Mouse (Mus musculus): ENCODE data around the gene Ints2. TPM values are rescaled to one million over a fixed set of nuclear protein-coding genes. Genes with fewer than 3 reads are reported as not detected.
A peak's percentile ranks its signal among the peaks of the same experiment; 100 is the strongest.

Ints2 gene
- polyA plus RNA-seq, 1 experiment from 2014 or later, result 4.1 TPM

DNA sequence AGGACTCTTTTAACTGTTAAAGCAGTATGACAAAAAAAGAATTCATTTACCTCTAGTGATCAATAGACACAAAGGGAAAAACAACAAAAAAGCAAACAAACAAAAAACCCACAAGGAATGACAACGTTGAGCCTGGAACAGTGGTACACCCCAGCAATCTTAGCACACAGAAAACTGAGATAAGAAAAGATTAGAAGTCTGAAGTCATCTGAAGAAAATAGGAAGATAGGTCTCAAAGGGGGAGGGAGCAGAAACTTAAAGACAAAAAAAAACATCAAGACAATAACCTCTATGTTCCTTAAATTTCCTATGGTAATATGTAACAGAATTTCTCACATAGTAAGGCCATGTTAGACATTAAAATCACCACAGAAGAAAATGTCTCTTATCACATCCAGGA is 4.0 kb downstream of the Ints2 start:
- H3K4me2 ChIP-seq (replicated peaks; ENCODE audit: low read depth), result no peak overlapping the region
- 57% methylated on average over 1 of the region's 1 CpGs for WGBS
- no peak for ATAC-seq
- H3K36me3 ChIP-seq (ENCODE audit: control insufficient read depth, insufficient read depth), result peaks cover 19% of the 10 kb centered on the region; the same call in 1 of the 2 replicates
- no peak for TF ChIP-seq CTCF (IDR thresholded peaks at IDR 0.05; ENCODE audit: low read depth)
- no peak overlapping the region for H3K4me3 ChIP-seq (ENCODE audit: low read depth, low read length)
- no peaks in the 10 kb centered on the region for H3K9me3 ChIP-seq (ENCODE audit: control insufficient read depth)
- no peak overlapping the region for H3K27ac ChIP-seq (ENCODE audit: low read depth, low read length)
- H3K4me1 ChIP-seq (replicated peaks; ENCODE audit: control insufficient read depth, insufficient read depth, low read length), result peaks cover 4% of the 10 kb centered on the region; the same call in 1 of the 2 replicates
- H3K9ac ChIP-seq (ENCODE audit: low read depth, low read length), result no peak overlapping the region
- H3K27me3 ChIP-seq (replicated peaks; ENCODE audit: control insufficient read depth, insufficient read depth, low read length), result no peaks in the 10 kb centered on the region

DNA sequence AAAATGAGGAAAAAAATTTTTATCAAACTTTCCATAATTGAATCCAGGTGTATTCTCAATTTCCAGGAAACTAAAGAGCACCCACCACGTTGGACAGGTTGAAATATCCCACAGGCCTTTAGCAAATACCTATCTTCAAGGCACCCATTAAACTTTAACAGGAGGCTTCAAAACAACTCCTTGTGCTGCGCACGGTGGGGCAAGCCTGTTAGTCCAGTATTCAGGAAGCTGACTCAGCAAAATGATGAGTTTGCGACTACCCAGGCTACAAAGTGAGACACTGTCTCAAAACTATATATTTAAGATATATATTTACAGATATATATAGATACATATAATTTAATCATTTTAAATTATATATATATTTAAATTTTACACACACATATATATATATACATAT is 24.9 kb downstream of the Ints2 start:
- no peak overlapping the region for H3K9ac ChIP-seq (ENCODE audit: low read depth, low read length)
- WGBS, result 50% methylated on average over 4 of the region's 4 CpGs
- ATAC-seq, result no peak
- H3K4me3 ChIP-seq (ENCODE audit: low read depth, low read length), result no peak overlapping the region
- no peaks in the 10 kb centered on the region for H3K27me3 ChIP-seq (replicated peaks; ENCODE audit: control insufficient read depth, insufficient read depth, low read length)
- H3K27ac ChIP-seq (ENCODE audit: low read depth, low read length), result no peak overlapping the region
- H3K36me3 ChIP-seq (ENCODE audit: control insufficient read depth, insufficient read depth), result peaks cover 28% of the 10 kb centered on the region
- H3K9me3 ChIP-seq (ENCODE audit: control insufficient read depth), result no peaks in the 10 kb centered on the region
- H3K4me2 ChIP-seq (replicated peaks; ENCODE audit: low read depth), result no peak overlapping the region
- H3K4me1 ChIP-seq (replicated peaks; ENCODE audit: control insufficient read depth, insufficient read depth, low read length), result no peaks in the 10 kb centered on the region
- TF ChIP-seq CTCF (IDR thresholded peaks at IDR 0.05; ENCODE audit: low read depth), result no peak

DNA sequence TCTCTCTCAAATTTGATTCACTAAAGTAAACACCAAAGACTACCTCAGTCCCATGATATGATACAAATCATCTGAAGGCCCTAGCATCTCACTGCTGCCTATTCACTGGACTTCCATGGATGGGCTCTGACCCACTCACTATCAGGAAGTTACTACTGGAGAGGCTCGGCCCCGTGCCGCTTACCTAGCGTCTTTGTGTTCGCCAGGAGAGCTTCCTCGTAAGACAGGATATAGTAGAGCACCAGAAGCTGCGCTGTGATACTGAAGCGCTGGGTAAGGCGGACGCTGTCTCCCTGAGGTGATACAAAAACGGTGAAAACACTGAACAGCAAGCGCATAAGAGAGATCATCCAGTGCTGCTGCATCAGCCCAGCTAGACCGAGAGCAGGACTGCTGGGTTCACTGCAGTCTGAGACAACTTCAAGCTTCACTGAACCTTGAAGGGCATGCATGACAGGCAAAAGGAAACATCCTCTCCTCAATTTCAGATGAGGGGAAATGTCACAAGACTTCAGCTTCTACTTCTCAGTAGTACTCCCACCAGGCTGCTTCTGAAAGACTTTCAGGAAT is 25.5 kb downstream of the Ints2 start:
- H3K4me1 ChIP-seq (replicated peaks; ENCODE audit: control insufficient read depth, insufficient read depth, low read length), result no peaks in the 10 kb centered on the region
- no peak for ATAC-seq
- no peak overlapping the region; the same call in 1 of the 2 replicates for H3K27ac ChIP-seq (ENCODE audit: low read depth, low read length)
- WGBS, result 93% methylated on average over 13 of the region's 13 CpGs
- H3K9ac ChIP-seq (ENCODE audit: low read depth, low read length), result no peak overlapping the region
- H3K4me3 ChIP-seq (ENCODE audit: low read depth, low read length), result no peak overlapping the region
- no peak overlapping the region for H3K4me2 ChIP-seq (replicated peaks; ENCODE audit: low read depth)
- peaks cover 30% of the 10 kb centered on the region for H3K36me3 ChIP-seq (ENCODE audit: control insufficient read depth, insufficient read depth)
- H3K27me3 ChIP-seq (replicated peaks; ENCODE audit: control insufficient read depth, insufficient read depth, low read length), result no peaks in the 10 kb centered on the region
- no peaks in the 10 kb centered on the region for H3K9me3 ChIP-seq (ENCODE audit: control insufficient read depth)
- no peak for TF ChIP-seq CTCF (IDR thresholded peaks at IDR 0.05; ENCODE audit: low read depth)

DNA sequence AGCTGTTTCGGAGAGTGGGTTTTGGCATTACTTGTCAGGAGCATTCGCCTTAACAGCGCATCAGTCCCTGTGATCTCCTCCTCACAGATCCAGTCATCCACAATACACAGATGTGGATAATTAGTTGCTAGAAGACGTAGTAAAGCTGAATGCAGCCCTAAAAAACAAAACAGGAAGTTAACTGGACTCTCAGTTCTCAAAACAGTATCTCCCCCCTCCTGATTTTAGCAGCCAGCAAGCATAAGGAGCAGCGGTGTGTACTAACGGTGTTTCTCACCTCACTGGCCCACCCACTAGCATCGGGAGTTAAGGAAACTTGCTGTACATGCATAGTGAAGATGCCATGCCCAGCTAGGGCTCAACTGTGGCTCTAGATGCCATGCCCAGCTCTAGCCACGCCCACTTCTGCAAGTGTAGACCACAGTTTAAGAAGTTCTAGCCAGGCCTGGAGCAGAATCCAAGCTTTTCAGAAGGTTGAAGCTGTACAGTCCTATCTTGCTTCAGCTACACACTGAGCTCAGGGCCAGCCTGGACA is 30.7 kb downstream of the Ints2 start:
- 88% methylated on average over 8 of the region's 8 CpGs for WGBS
- H3K9ac ChIP-seq (ENCODE audit: low read depth, low read length), result no peak overlapping the region
- no peak for TF ChIP-seq CTCF (IDR thresholded peaks at IDR 0.05; ENCODE audit: low read depth)
- no peak for ATAC-seq
- no peak overlapping the region for H3K4me3 ChIP-seq (ENCODE audit: low read depth, low read length)
- H3K9me3 ChIP-seq (ENCODE audit: control insufficient read depth), result no peaks in the 10 kb centered on the region
- no peaks in the 10 kb centered on the region for H3K4me1 ChIP-seq (replicated peaks; ENCODE audit: control insufficient read depth, insufficient read depth, low read length)
- H3K36me3 ChIP-seq (ENCODE audit: control insufficient read depth, insufficient read depth), result peaks cover 26% of the 10 kb centered on the region
- H3K4me2 ChIP-seq (replicated peaks; ENCODE audit: low read depth), result no peak overlapping the region
- H3K27me3 ChIP-seq (replicated peaks; ENCODE audit: control insufficient read depth, insufficient read depth, low read length), result no peaks in the 10 kb centered on the region
- no peak overlapping the region for H3K27ac ChIP-seq (ENCODE audit: low read depth, low read length)

DNA sequence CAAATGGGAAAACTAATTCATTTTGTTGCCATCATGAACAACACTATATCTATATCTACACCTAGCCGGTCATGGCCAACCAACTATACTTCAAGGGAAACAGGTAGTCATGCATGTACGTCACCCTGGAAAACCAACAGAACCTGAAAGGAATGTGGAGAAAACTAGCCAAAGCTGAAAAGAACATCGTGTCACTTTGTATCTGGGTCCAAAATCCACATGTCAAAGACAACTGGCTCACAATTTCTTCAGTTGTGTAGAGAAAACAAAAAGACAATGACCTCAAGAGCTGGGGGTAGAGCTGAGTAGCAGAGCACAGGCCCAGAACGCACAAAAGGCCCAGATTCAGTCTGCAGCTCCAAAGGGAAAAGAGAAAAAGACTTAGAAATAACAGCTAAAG is 31.6 kb downstream of the Ints2 start:
- Histone ChIP-seq H3K4me1 (replicated peaks; ENCODE audit: control insufficient read depth, insufficient read depth, low read length) (no peaks in the 10 kb centered on the region), H3K27ac (ENCODE audit: low read depth, low read length) (no peak overlapping the region), H3K36me3 (ENCODE audit: control insufficient read depth, insufficient read depth) (peaks cover 19% of the 10 kb centered on the region), H3K27me3 (replicated peaks; ENCODE audit: control insufficient read depth, insufficient read depth, low read length) (no peaks in the 10 kb centered on the region), H3K4me2 (replicated peaks; ENCODE audit: low read depth) (no peak overlapping the region), H3K9me3 (ENCODE audit: control insufficient read depth) (no peaks in the 10 kb centered on the region), H3K4me3 (ENCODE audit: low read depth, low read length) (no peak overlapping the region), H3K9ac (ENCODE audit: low read depth, low read length) (no peak overlapping the region)
- no peak for ATAC-seq
- WGBS, result 90% methylated on average over 4 of the region's 4 CpGs
- TF ChIP-seq CTCF (IDR thresholded peaks at IDR 0.05; ENCODE audit: low read depth), result no peak

DNA sequence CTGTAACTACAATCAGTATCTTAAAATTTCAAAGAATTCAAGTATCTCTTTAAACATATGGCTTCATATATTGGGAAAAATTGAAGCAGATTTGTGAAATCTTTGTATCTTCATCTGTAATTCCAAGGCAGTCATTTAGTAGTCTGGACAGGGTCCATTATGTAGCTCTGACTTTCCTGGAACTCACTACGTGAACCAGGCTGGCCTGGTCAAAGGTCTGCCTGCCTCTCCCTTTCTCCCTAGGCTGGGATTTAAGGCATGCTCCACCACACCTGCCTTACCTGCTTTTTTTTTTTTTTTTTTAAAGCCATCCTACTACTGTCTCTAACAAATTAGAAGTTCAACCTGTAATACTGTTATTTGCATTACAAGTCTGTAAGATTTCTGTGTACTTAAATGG is 45.6 kb downstream of the Ints2 start:
- WGBS, result 36% methylated on average over 1 of the region's 1 CpGs
- Histone ChIP-seq H3K4me2 (replicated peaks; ENCODE audit: low read depth) (no peak overlapping the region), H3K9me3 (ENCODE audit: control insufficient read depth) (no peaks in the 10 kb centered on the region), H3K27ac (ENCODE audit: low read depth, low read length) (peak overlapping the region; percentile 35; the same call in 1 of the 2 replicates), H3K36me3 (ENCODE audit: control insufficient read depth, insufficient read depth) (peaks cover 31% of the 10 kb centered on the region), H3K4me1 (replicated peaks; ENCODE audit: control insufficient read depth, insufficient read depth, low read length) (no peaks in the 10 kb centered on the region), H3K9ac (ENCODE audit: low read depth, low read length) (no peak overlapping the region), H3K27me3 (replicated peaks; ENCODE audit: control insufficient read depth, insufficient read depth, low read length) (no peaks in the 10 kb centered on the region), H3K4me3 (ENCODE audit: low read depth, low read length) (no peak overlapping the region)
- TF ChIP-seq CTCF (IDR thresholded peaks at IDR 0.05; ENCODE audit: low read depth), result no peak
- peak; percentile 86 for ATAC-seq

All from intestine, postnatal 0 days (tissue).